ENCODE assay signal across 8 mouse cellular contexts in the genomic region with DNA sequence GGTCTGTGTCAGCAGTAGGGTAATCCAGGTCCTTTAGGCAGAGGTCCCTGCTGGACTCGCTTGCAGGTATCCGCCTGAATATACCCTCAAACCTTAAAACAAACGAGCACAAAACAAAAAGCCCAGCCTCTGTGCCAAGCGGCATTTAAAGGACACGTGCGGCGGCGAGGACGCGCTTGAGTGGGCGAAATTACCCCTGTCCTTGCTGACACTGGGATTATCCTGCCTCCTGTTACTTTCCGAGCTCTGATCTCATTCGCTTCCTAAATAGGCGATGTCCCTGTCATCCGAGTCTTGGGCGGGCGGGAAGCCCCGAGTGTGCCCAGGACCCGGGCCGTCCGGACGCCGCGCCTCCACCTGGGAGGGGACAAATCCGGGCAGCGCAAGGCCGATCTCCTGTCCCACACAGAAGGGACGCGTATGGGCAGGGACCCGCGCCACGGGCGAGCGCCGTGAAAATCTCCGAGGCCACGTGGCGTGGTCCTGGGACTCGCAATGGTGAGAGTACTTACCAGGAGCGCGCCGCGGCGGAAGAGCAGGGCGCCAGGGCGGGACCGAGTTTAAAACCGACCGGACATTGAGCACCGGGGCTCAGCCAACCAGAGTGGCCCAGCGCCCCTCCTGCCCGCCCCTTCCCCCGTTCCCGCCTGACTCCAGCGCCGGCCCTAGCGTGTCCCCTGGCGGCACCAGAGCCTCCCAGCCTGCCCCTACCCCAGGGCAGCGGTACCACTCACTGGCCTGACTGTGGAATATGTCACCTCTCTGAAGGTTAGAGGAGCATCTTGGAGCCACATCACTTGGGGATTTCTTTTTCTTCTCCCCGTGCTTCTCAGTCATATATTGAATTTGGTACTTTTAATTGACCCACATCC. TPM values are rescaled to one million over a fixed set of nuclear protein-coding genes. Genes with fewer than 3 reads are reported as not detected.
DNase-seq lines count a peak whose midpoint lies in the region; ATAC-seq lines count a peak whose summit lies in the region.

No protein-coding gene starts in this region.

- peak; percentile 59 for DNase-seq in NIH3T3 (ENCODE audit: low read depth)
- peak; percentile 84 to 86 for DNase-seq in cerebellum, postnatal 14 days
- DNase-seq in frontal cortex, postnatal 14 days (ENCODE audit: low spot score in 2 of 2) = peak; percentile 19 to 56
- peak; percentile 63 for DNase-seq in layer of hippocampus, postnatal 14 days (ENCODE audit: low spot score in 2 of 2)
- DNase-seq in lung, postnatal 14 days = peak; percentile 82
- peak; percentile 85 for DNase-seq in ovary, postnatal 36 days (ENCODE audit: low spot score)
- peak; percentile 87 for DNase-seq in thymus, postnatal 4 days

- H3K27me3 ChIP-seq in hindbrain, embryonic 12.5 days = no peaks in the 10 kb centered on the region

- peaks cover 31% of the 10 kb centered on the region for H3K36me3 ChIP-seq in hindbrain, embryonic 12.5 days

- WGBS in hindbrain, embryonic 12.5 days = 4% methylated on average over 60 of the region's 60 CpGs

- H3K9ac ChIP-seq in hindbrain, embryonic 12.5 days = peak overlapping the region; percentile 67

- H3K27ac ChIP-seq in hindbrain, embryonic 12.5 days = no peak overlapping the region

- peaks cover 3% of the 10 kb centered on the region; the same call in 1 of the 2 replicates for H3K4me1 ChIP-seq in hindbrain, embryonic 12.5 days

- peak overlapping the region; percentile 58 for H3K4me2 ChIP-seq in hindbrain, embryonic 12.5 days (replicated peaks)

- peak overlapping the region; percentile 74 for H3K4me3 ChIP-seq in hindbrain, embryonic 12.5 days

- peak; percentile 99 for ATAC-seq in hindbrain, embryonic 12.5 days (ENCODE audit: low FRiP score)

- peaks cover 14% of the 10 kb centered on the region for H3K9me3 ChIP-seq in hindbrain, embryonic 12.5 days (replicated peaks)

RNA-seq across cellular contexts. Expression of a gene that starts 27.9 kb away (rescaled TPM):
- polyA plus RNA-seq in hindbrain, embryonic 12.5 days (2016; fragmentation: Nextera tagmentation; extraction: Ambion mirVana) = 71.8 and 73.4 TPM in 2 replicates
- 100 to 1,000 TPM; 139 to 157 TPM for total RNA-seq in layer of hippocampus, postnatal 14 days (2021)
